Mouse (Mus musculus) liver, postnatal 0 days (tissue): Measurements from ENCODE around the gene Fam168a.

ENCODE experiments used
- CTCF ChIP-seq: sonication (generic); IDR thresholded peaks from 2 replicates; pipeline ENCODE4 v1.5.1; 2016; ENCODE audit warnings: antibody characterized with exemption, low read depth
- EP300 ChIP-seq: IDR thresholded peaks from 2 replicates; pipeline ENCODE4 v1.6.1; 2016; ENCODE audit warnings: antibody characterized with exemption, low read depth, mild to moderate bottlenecking

- TF ChIP-seq CTCF (no peak), EP300 (no peak)
Measured at GRCm38 (mm10) chr7:100723453-100724294, 17.2 kb downstream of the Fam168a start.
